Mouse (Mus musculus) left cerebral cortex, adult 2 months (tissue): ENCODE results near the gene Cep295nl. TPM values are rescaled to one million over a fixed set of nuclear protein-coding genes. Genes with fewer than 3 reads are reported as not detected.

Experiments
- DNase-seq, 2 experiments: peaks; one replicate each; pipeline ENCODE4 v3.0.0; 2021 to 2022; ENCODE audit warnings: low spot score in 2 of 2, mixed read lengths in 1 of 2; ENCODE audit errors: extremely low spot score in 1 of 2
- H3K27ac ChIP-seq: fragments of 200-600 bp; 2 replicates; pipeline ENCODE4 v1.8.1; 2022
- H3K4me3 ChIP-seq: fragments of 200-600 bp; 2 replicates; pipeline ENCODE4 v1.8.1; 2022
- CTCF ChIP-seq: fragments of 200-600 bp; IDR thresholded peaks from 2 replicates; pipeline ENCODE4 v1.8.1; 2022; ENCODE audit warnings: antibody characterized with exemption, mild to moderate bottlenecking, moderate library complexity
- intact Hi-C: fragments of 180-260 bp; cut with DNase I; formaldehyde crosslinking; loops from one replicate; pipeline ENCODE4 v1.15.1; 2025
- total RNA-seq, 2 experiments: library from RNA; stranded (reverse); gene quantifications; 2 replicates each; pipeline ENCODE4 v1.2.3; 2021

The Cep295nl gene
- total RNA-seq, 2 experiments from 2014 or later, result 1.5 to 1.8 TPM

GRCm38 (mm10) chr11:118354636-118355191, 12.4 kb upstream of the Cep295nl start:
- no peak for TF ChIP-seq CTCF
- Histone ChIP-seq H3K27ac (peak overlapping the region; percentile 89), H3K4me3 (peak overlapping the region; percentile 71)
- intact Hi-C loops, result loop anchor here (2.0 kb wide), 1 partner anchor 38 kb away; no protein-coding TSS in a partner anchor
- peak in 1 of 2 experiments; percentile 38 for DNase-seq

- Histone ChIP-seq H3K4me3 (no peak overlapping the region), H3K27ac (0 out of 2 replicates have a peak overlapping the region, but pooled peaks have one; percentile 36)
- intact Hi-C loops, result no loop called here
- no peak for TF ChIP-seq CTCF
- no peak for DNase-seq
Measured at GRCm38 (mm10) chr11:118349494-118349893, 7.2 kb upstream of the Cep295nl start.

- Histone ChIP-seq H3K4me3 (no peak overlapping the region), H3K27ac (0 out of 2 replicates have a peak overlapping the region, but pooled peaks have one; percentile 36)
- intact Hi-C loops, result no loop called here
- no peak for DNase-seq
- no peak for TF ChIP-seq CTCF
Measured at GRCm38 (mm10) chr11:118348877-118349276, 6.6 kb upstream of the Cep295nl start.

DNA sequence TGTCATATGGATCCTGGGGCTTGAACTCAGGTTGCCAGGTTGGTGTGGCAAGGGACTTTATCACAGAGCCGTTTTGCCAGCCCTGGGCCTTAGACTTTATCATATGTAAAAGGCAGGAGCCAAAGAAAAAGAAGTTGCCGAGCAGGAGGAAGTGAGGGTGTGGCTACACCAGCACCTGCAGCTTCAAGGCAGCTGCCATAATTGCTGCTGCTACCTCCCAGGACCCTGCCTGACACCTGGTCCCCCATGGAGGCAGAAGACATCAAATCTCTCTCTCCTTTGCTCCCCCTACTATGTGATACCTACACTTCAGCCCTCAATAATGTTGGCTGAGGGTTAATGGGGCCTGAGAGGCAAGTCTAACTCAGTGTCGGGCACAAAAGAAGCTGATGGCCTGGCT, 6.1 kb upstream of the Cep295nl start:
- no peak overlapping the region for H3K27ac ChIP-seq
- TF ChIP-seq CTCF, result no peak
- intact Hi-C loops, result no loop called here
- no peak for DNase-seq
- no peak overlapping the region for H3K4me3 ChIP-seq

DNA sequence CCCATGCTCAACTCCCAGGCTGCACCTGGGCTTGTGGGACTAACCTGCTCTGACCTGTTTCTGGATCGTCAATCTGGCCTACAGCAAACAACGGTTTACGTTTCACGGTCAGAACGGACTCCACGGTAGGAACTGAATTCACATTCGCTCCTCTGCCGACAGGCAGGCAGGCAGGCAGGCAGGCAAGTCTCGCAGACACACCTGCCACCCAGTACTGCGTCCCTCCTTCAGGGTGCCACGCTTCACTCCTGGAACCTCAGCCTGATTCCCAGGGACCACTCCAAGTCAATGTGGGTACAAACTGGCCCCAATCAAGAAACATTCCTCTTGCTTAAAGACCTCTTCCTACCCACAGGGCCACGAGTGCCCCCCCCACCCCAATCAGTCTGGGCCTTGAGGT, 5.6 kb upstream of the Cep295nl start:
- Histone ChIP-seq H3K27ac (no peak overlapping the region), H3K4me3 (no peak overlapping the region)
- DNase-seq, result no peak
- no peak for TF ChIP-seq CTCF
- intact Hi-C loops, result no loop called here

GRCm38 (mm10) chr11:118347391-118347790, 5.1 kb upstream of the Cep295nl start:
- no peak for DNase-seq
- intact Hi-C loops, result no loop called here
- Histone ChIP-seq H3K27ac (no peak overlapping the region), H3K4me3 (no peak overlapping the region)
- no peak for TF ChIP-seq CTCF

GRCm38 (mm10) chr11:118346395-118347096, 4.2 kb upstream of the Cep295nl start:
- TF ChIP-seq CTCF, result peak; percentile 2; the same call in 1 of the 2 replicates
- intact Hi-C loops, result no loop called here
- no peak overlapping the region for H3K4me3 ChIP-seq
- no peak for DNase-seq
- H3K27ac ChIP-seq, result no peak overlapping the region

DNA sequence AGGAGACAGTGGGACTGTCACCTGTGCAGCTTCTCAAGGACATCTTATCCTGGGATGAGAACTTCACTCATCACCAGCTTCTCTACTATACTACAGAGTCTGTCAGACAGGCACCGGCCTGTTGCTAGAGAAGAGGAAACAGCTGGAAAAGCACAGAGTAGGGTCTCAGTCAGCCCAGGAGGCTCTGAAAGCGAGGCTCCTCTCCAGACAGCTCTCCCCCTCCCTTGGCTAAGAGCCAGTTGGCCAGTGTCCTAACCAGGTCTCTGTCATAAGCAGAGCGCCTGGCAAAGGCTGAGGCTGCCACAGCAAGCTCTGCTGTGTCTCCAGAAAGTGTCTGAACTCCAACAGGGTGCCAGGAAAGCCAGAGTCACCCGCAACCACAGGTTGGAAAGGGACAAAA, 3.4 kb upstream of the Cep295nl start:
- DNase-seq, result no peak
- Histone ChIP-seq H3K27ac (no peak overlapping the region), H3K4me3 (no peak overlapping the region)
- intact Hi-C loops, result no loop called here
- no peak for TF ChIP-seq CTCF

- TF ChIP-seq CTCF, result no peak
- no peak for DNase-seq
- Histone ChIP-seq H3K4me3 (no peak overlapping the region), H3K27ac (no peak overlapping the region)
- intact Hi-C loops, result no loop called here
Measured at GRCm38 (mm10) chr11:118343629-118344028, 1.3 kb upstream of the Cep295nl start.

DNA sequence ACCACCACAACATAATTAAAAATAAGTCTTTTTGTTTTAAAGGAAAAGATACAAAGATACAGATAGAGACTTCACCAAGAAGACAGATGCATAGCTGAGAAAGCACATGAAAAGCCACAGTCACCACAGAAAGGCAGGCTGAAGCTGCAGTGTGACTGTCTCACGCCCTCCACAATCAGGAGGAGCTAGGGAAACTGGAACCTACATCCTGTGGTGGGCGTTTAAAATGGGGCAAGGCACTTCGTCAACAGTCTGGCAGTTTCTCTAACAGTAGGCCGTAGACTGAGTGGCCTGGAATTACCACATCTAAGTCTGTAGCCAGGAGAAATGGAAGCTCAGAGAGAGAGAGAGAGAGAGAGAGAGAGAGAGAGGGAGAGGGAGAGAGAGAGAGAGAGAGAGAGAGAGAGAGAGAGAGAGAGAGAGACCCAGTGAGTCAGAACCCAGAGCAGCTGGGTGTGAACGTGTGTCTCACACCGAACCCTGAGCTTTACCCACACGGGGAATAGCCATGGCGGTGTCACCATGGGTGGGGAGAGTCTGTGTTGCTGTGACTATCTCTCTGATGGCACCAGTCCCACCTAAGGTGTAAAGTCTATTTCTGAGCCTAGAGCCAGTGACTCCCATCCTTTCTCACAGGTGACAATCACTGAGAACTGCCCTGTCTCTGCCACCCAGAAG, 4.7 kb downstream of the Cep295nl start:
- intact Hi-C loops, result no loop called here
- no peak overlapping the region for H3K4me3 ChIP-seq
- DNase-seq, result peak; percentile 51 to 55
- peak overlapping the region; percentile 8; the same call in 1 of the 2 replicates for H3K27ac ChIP-seq
- no peak for TF ChIP-seq CTCF

DNA sequence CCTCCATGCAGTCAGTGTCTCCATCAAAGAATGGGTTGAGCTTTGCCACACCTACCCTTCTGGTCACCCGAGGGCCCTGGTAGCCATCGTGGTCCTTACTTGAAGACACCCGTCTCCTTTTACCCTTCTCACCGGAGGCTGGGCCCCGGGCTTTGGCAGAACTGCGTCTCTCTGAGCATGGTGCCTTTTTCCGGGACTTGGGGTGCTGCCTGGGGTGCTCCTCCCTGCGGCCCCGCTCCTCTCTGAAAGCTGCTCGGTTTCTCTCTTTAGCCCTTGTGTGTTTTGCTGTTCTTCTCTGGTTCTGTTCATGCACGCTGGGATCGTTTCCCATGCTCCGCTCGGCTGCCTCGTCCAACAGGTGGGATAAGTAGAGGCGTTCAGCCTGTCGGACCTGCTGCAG, 8.9 kb downstream of the Cep295nl start:
- H3K4me3 ChIP-seq, result no peak overlapping the region
- no peak overlapping the region for H3K27ac ChIP-seq
- intact Hi-C loops, result no loop called here
- no peak for DNase-seq
- TF ChIP-seq CTCF, result no peak

DNA sequence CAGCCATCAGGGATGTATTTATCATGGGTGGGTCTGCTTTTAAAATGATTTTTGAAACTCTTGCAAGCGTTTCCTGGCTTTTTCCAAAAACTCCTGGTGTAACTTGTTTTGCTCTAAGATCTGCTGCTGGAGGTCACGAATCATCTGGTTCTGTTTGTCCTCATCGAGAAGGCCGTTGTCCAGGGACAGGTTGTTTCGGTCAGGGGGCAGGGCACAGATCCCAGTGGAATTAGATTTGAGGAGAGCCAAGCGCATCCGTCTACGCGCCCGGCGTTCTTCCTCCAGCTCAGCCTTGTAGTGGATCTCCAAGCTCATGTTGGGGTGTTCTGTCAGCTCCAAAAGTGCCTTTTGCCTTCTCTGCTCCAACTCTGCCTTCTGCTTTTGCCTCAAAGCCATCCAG, 9.9 kb downstream of the Cep295nl start:
- TF ChIP-seq CTCF, result no peak
- intact Hi-C loops, result no loop called here
- DNase-seq, result no peak
- no peak overlapping the region for H3K4me3 ChIP-seq
- no peak overlapping the region for H3K27ac ChIP-seq
